Comparison of ENCODE assay signal across 9 mouse cellular contexts in genomic region chr9:103112471-103113271, GRCm38 (mm10). TPM values are rescaled to one million over a fixed set of nuclear protein-coding genes. Genes with fewer than 3 reads are reported as not detected.
A peak's percentile ranks its signal among the peaks of the same experiment; 100 is the strongest.
DNase-seq lines count a peak whose midpoint lies in the region; ATAC-seq and TF ChIP-seq lines count a peak whose summit lies in the region.
"Had no signal": no experiment of that assay in that cellular context is flagged by ENCODE, and none has a peak within 500 bp of the region (broad histone marks: within the 10 kb centered on the region; RNA-seq: fewer than 3 reads in every experiment).

No protein-coding gene starts in this region.

- H3K36me3 ChIP-seq in embryonic facial prominence, embryonic 11.5 days (replicated peaks; ENCODE audit: control insufficient read depth, insufficient read depth, low read depth, low read length), result no peaks in the 10 kb centered on the region
- no peaks in the 10 kb centered on the region for H3K36me3 ChIP-seq in hindbrain, embryonic 16.5 days (ENCODE audit: control insufficient read depth, insufficient read depth, low read length)
- H3K36me3 ChIP-seq in liver, embryonic 14.5 days (replicated peaks; ENCODE audit: control insufficient read depth, insufficient read depth, low read depth), result no peaks in the 10 kb centered on the region
- H3K36me3 ChIP-seq: G1E had no signal

- no peaks in the 10 kb centered on the region for H3K9me3 ChIP-seq in embryonic facial prominence, embryonic 11.5 days (replicated peaks; ENCODE audit: control insufficient read depth, low read length)
- H3K9me3 ChIP-seq in hindbrain, embryonic 16.5 days (ENCODE audit: control insufficient read depth, low read length), result no peaks in the 10 kb centered on the region
- H3K9me3 ChIP-seq in liver, embryonic 14.5 days (ENCODE audit: control insufficient read depth, low read length), result no peaks in the 10 kb centered on the region

- TF ChIP-seq CTCF in liver, embryonic 14.5 days (IDR thresholded peaks at IDR 0.05; ENCODE audit: low read depth), result no peak

- no peak overlapping the region for H3K27ac ChIP-seq in embryonic facial prominence, embryonic 11.5 days (replicated peaks; ENCODE audit: low read depth, low read length)
- peak overlapping the region; percentile 91 for H3K27ac ChIP-seq in hindbrain, embryonic 16.5 days (ENCODE audit: low read depth, low read length)
- no peak overlapping the region for H3K27ac ChIP-seq in liver, embryonic 14.5 days

- intact Hi-C loops in gastrocnemius, postnatal 14 days (cut with DNase I; ENCODE audit: low total_unique reads), result no loop called here

- 1% methylated on average over 35 of the region's 35 CpGs for WGBS in embryonic facial prominence, embryonic 11.5 days
- WGBS in hindbrain, embryonic 16.5 days, result 1% methylated on average over 32 of the region's 35 CpGs
- WGBS in liver, embryonic 14.5 days (ENCODE audit: insufficient replicate concordance), result 3% methylated on average over 34 of the region's 35 CpGs

- H3K4me1 ChIP-seq in embryonic facial prominence, embryonic 11.5 days (ENCODE audit: control insufficient read depth, insufficient read depth, low read length), result no peaks in the 10 kb centered on the region; the same call in 1 of the 2 replicates
- H3K4me1 ChIP-seq in hindbrain, embryonic 16.5 days (ENCODE audit: control insufficient read depth, insufficient read depth, low read depth, low read length), result peaks cover 47% of the 10 kb centered on the region
- H3K4me1 ChIP-seq in liver, embryonic 14.5 days (replicated peaks; ENCODE audit: control insufficient read depth in 2 of 2, insufficient read depth in 2 of 2, low read length in 1 of 2), result 0 out of 4 replicates have a peak, but pooled peaks cover 0 to 3% of the 10 kb centered on the region in 2 experiments

- peak overlapping the region; percentile 90 for H3K4me2 ChIP-seq in embryonic facial prominence, embryonic 11.5 days (ENCODE audit: low read depth, low read length)
- peak overlapping the region; percentile 70 for H3K4me2 ChIP-seq in hindbrain, embryonic 16.5 days (ENCODE audit: low read length)
- H3K4me2 ChIP-seq in liver, embryonic 14.5 days (ENCODE audit: low read depth), result peak overlapping the region; percentile 62

- H3K4me3 ChIP-seq in embryonic facial prominence, embryonic 11.5 days (ENCODE audit: low read depth, low read length), result peak overlapping the region; percentile 59
- H3K4me3 ChIP-seq in hindbrain, embryonic 16.5 days (ENCODE audit: low read length), result peak overlapping the region; percentile 55
- peak overlapping the region in 1 of 2 experiments; percentile 53; a peak in 2 of 4 replicates for H3K4me3 ChIP-seq in liver, embryonic 14.5 days (ENCODE audit: insufficient read depth in 1 of 2, low read depth in 2 of 2, low read length in 2 of 2)

- peak overlapping the region; percentile 67 for H3K9ac ChIP-seq in embryonic facial prominence, embryonic 11.5 days (replicated peaks; ENCODE audit: low read length)
- peak overlapping the region; percentile 90 for H3K9ac ChIP-seq in hindbrain, embryonic 16.5 days (ENCODE audit: low read depth, low read length)
- H3K9ac ChIP-seq in liver, embryonic 14.5 days (replicated peaks), result no peak overlapping the region

- TF ChIP-seq EP300 in liver, embryonic 14.5 days (IDR thresholded peaks at IDR 0.05; ENCODE audit: low read depth), result no peak

- ATAC-seq in CD4-positive, CD25-positive, alpha-beta regulatory T cell, adult 4 months, result peak; percentile 14
- ATAC-seq in embryonic facial prominence, embryonic 11.5 days (replicated peaks; ENCODE audit: insufficient number of reproducible peaks, low FRiP score, low TSS enrichment, low read depth), result peak; percentile 31
- ATAC-seq in hindbrain, embryonic 16.5 days, result peak; percentile 13
- ATAC-seq in liver, embryonic 14.5 days (ENCODE audit: insufficient read depth), result no peak

- DNase-seq in gastrocnemius, postnatal 10 days, result peak; percentile 42
- DNase-seq in gastrocnemius, adult 18-20 months (ENCODE audit: low spot score), result no peak
- peak; percentile 27 for DNase-seq in embryonic facial prominence, embryonic 11.5 days (ENCODE audit: low spot score)
- DNase-seq in liver, embryonic 14.5 days (ENCODE audit: low read depth in 3 of 3, low spot score in 3 of 3), result no peak
- peak; percentile 59 to 76 for DNase-seq in right cerebral cortex, postnatal 10 days (ENCODE audit: low spot score in 2 of 2)
- no peak for DNase-seq in gastrocnemius, postnatal 14 days

- H3K27me3 ChIP-seq in embryonic facial prominence, embryonic 11.5 days (ENCODE audit: control insufficient read depth, insufficient read depth, low read length), result peaks cover 25% of the 10 kb centered on the region
- no peaks in the 10 kb centered on the region for H3K27me3 ChIP-seq in hindbrain, embryonic 16.5 days (replicated peaks; ENCODE audit: control insufficient read depth, insufficient read depth, low read length)
- H3K27me3 ChIP-seq in liver, embryonic 14.5 days (ENCODE audit: control insufficient read depth, insufficient read depth, low read length), result peaks cover 41% of the 10 kb centered on the region

RNA-seq across cellular contexts. Expression of gene Rab6b, which starts 1.1 kb away (rescaled TPM):
- total RNA-seq in gastrocnemius, postnatal 10 days (2021), result 1 to 10 TPM; 1.2 to 1.9 TPM
- total RNA-seq in gastrocnemius, adult 18-20 months (2021), result 1 to 10 TPM in 1 of 2 experiments, under 1 TPM in 1; 0.64 to 1.2 TPM
- polyA plus RNA-seq in CD4-positive, CD25-positive, alpha-beta regulatory T cell, adult 4 months (2017; shearing (Covaris generic)), result 10 to 100 TPM in 1 of 2 experiments, 1 to 10 TPM in 1; 9.8 to 13.3 TPM
- 6.0 and 7.5 TPM in 2 replicates for polyA plus RNA-seq in embryonic facial prominence, embryonic 11.5 days (2014; fragmentation: Nextera tagmentation; extraction: Ambion mirVana)
- 137 and 140 TPM in 2 replicates for polyA plus RNA-seq in hindbrain, embryonic 16.5 days (2015; fragmentation: Nextera tagmentation; extraction: Ambion mirVana)
- 0.11 and 0.13 TPM in 2 replicates for polyA plus RNA-seq in liver, embryonic 14.5 days (2012; rRNA removed)
- 0.05 TPM in 1 of 2 replicates, not detected in the other for polyA plus RNA-seq in liver, embryonic 14.5 days (2014; fragmentation: Nextera tagmentation; extraction: Ambion mirVana)
- total RNA-seq in gastrocnemius, postnatal 14 days (2021), result under 1 TPM; 0.78 to 0.96 TPM
- polyA plus RNA-seq: G1E had no signal

Comparison
In these comparisons a context has a peak if more than half of its experiments do, and no peak if none do; other contexts are left out.
1. DNase-seq: peak in gastrocnemius, postnatal 10 days (single experiment), embryonic facial prominence, embryonic 11.5 days (single experiment) and right cerebral cortex, postnatal 10 days (2 of 2); none in gastrocnemius, adult 18-20 months (single experiment), liver, embryonic 14.5 days (0 of 3) and gastrocnemius, postnatal 14 days (single experiment).
2. Peak in every context shown above with its lines, with median percentiles within 50 percentile points of each other: H3K4me2 ChIP-seq.